Mouse (Mus musculus) heart, adult 2 months (tissue): ENCODE results near the gene Snx15. TPM values are rescaled to one million over a fixed set of nuclear protein-coding genes. Genes with fewer than 3 reads are reported as not detected.
"Not testable (repeated sequence)": the region's sequence is repeated elsewhere in the genome, so short reads cannot be mapped to it uniquely, and the experiment has no call there.

ENCODE experiments used
- DNase-seq, 2 experiments: peaks; one replicate each; pipeline ENCODE4 v3.0.0; 2021
- H3K27ac ChIP-seq: fragments of 200-600 bp; 2 replicates; pipeline ENCODE4 v1.8.1; 2022
- H3K27me3 ChIP-seq: fragments of 200-500 bp; 2 replicates; pipeline ENCODE4 v1.6.1; 2012; ENCODE audit warnings: mild to moderate bottlenecking, low read length, inconsistent platforms, mixed read lengths; ENCODE audit not compliant: control insufficient read depth, insufficient read depth
- H3K36me3 ChIP-seq: fragments of 200-500 bp; 2 replicates; pipeline ENCODE4 v1.6.1; 2012; ENCODE audit warnings: low read length, inconsistent platforms; ENCODE audit not compliant: control insufficient read depth, insufficient read depth
- H3K4me1 ChIP-seq: fragments of 200-500 bp; 2 replicates; pipeline ENCODE4 v1.6.1; 2011; ENCODE audit warnings: low read length; ENCODE audit not compliant: control insufficient read depth, insufficient read depth
- H3K4me3 ChIP-seq: fragments of 200-600 bp; 2 replicates; pipeline ENCODE4 v1.8.1; 2022
- H3K79me2 ChIP-seq: fragments of 200-500 bp; replicated peaks from 2 replicates; pipeline ENCODE4 v1.6.1; 2012; ENCODE audit warnings: mild to moderate bottlenecking, inconsistent platforms, low read length, moderate library complexity, mixed read lengths; ENCODE audit not compliant: control insufficient read depth, insufficient read depth
- H3K9ac ChIP-seq: fragments of 200-500 bp; 2 replicates; pipeline ENCODE4 v1.6.1; 2012; ENCODE audit warnings: low read depth, mild to moderate bottlenecking, control low read depth, inconsistent platforms, low read length, mixed read lengths
- CTCF ChIP-seq: fragments of 200-600 bp; IDR thresholded peaks from 2 replicates; pipeline ENCODE4 v1.8.1; 2022; ENCODE audit warnings: antibody characterized with exemption, mild to moderate bottlenecking, moderate library complexity
- EP300 ChIP-seq: fragments of 200-500 bp; IDR thresholded peaks from 2 replicates; pipeline ENCODE4 v1.6.1; 2011; ENCODE audit warnings: low read depth, low read length, control low read depth; ENCODE audit not compliant: insufficient read depth
- POLR2A ChIP-seq: fragments of 200-500 bp; IDR thresholded peaks from 2 replicates; pipeline ENCODE4 v1.6.1; 2011; ENCODE audit warnings: mild to moderate bottlenecking, low read depth, low read length, control low read depth; ENCODE audit not compliant: insufficient read depth
- WGBS: fragments of 180-500 bp; shearing (Covaris S2); methylation state at CpG from one replicate; pipeline ENCODE4 v1.1.7; 2018; 5-methylcytosine and 5-hydroxymethylcytosine counted together
- intact Hi-C: fragments of 180-260 bp; cut with DNase I; formaldehyde crosslinking; loops from one replicate; pipeline ENCODE4 v1.15.1; 2025
- polyA plus RNA-seq: library from polyadenylated mRNA; depleted of rRNA; stranded (reverse); fragments of >200 nt; gene quantifications from 2 replicates; pipeline ENCODE4 v1.2.3, GENCODE M21; 2012
- total RNA-seq, 2 experiments: library from RNA; stranded (reverse); gene quantifications; 2 replicates each; pipeline ENCODE4 v1.2.3; 2021

The Snx15 gene
- total and polyA plus RNA-seq, 3 experiments = 14.1 to 22.0 (median 16.6) TPM

- peak overlapping the region; percentile 94 for H3K4me3 ChIP-seq
- H3K9ac ChIP-seq = peak overlapping the region; percentile 90
- no peak for DNase-seq
- H3K79me2 ChIP-seq = no peaks in the 10 kb centered on the region
- 3% methylated on average over 16 of the region's 16 CpGs for WGBS
- peaks cover 1% of the 10 kb centered on the region; the same call in 1 of the 2 replicates for H3K4me1 ChIP-seq
- TF ChIP-seq CTCF = no peak
- no peak for TF ChIP-seq POLR2A
- no peak for TF ChIP-seq EP300
- intact Hi-C loops = loop anchor here (1.0 to 2.0 kb wide), 2 partner anchors 12 to 96 kb away; partner anchors contain the start of gene Snx15
- H3K36me3 ChIP-seq = no peaks in the 10 kb centered on the region
- H3K27me3 ChIP-seq = no peaks in the 10 kb centered on the region
- peak overlapping the region; percentile 97 for H3K27ac ChIP-seq
These were observed 12.2 kb upstream of the Snx15 start for GRCm38 (mm10) chr19:6140374-6140677.

DNA sequence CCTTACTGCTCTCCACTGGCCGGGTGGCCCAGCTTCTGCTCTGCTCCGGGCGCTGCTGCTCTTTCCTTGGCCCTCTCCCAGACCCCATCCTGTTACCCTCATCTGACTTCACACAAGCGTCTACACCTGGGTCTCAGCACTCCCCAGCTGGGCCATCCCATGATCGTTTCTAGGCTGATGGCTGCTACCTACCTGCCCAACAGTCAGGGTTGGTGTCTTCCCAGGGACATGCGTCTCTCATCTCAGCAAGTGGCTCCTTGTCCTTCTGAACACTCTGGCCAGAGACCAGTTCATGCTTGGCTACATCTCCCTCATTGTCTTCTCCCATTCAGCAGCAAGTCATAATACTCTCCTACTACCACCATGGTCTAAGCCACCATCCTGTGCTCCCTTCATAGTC, 11.6 kb upstream of the Snx15 start:
- no peaks in the 10 kb centered on the region for H3K79me2 ChIP-seq
- no peaks in the 10 kb centered on the region for H3K27me3 ChIP-seq
- no peak for DNase-seq
- H3K36me3 ChIP-seq = no peaks in the 10 kb centered on the region
- H3K27ac ChIP-seq = peak overlapping the region; percentile 97
- no peak for TF ChIP-seq POLR2A
- TF ChIP-seq EP300 = no peak
- TF ChIP-seq CTCF = no peak
- 91% methylated on average over 6 of the region's 6 CpGs for WGBS
- intact Hi-C loops = loop anchor here (1.0 to 2.0 kb wide), 2 partner anchors 11 to 97 kb away; partner anchors contain the start of gene Snx15
- H3K4me1 ChIP-seq = peaks cover 1% of the 10 kb centered on the region; the same call in 1 of the 2 replicates
- H3K9ac ChIP-seq = no peak overlapping the region
- H3K4me3 ChIP-seq = no peak overlapping the region

GRCm38 (mm10) chr19:6136397-6136796, 8.3 kb upstream of the Snx15 start:
- intact Hi-C loops = no loop called here
- WGBS = 80% methylated on average over 3 of the region's 3 CpGs
- Histone ChIP-seq H3K27me3 (no peaks in the 10 kb centered on the region), H3K79me2 (no peaks in the 10 kb centered on the region), H3K9ac (no peak overlapping the region), H3K4me1 (peaks cover 1% of the 10 kb centered on the region; the same call in 1 of the 2 replicates), H3K27ac (no peak overlapping the region), H3K4me3 (no peak overlapping the region), H3K36me3 (no peaks in the 10 kb centered on the region)
- no peak for DNase-seq
- no peak for TF ChIP-seq CTCF
- no peak for TF ChIP-seq EP300
- no peak for TF ChIP-seq POLR2A

- H3K27ac ChIP-seq, H3K4me1 ChIP-seq, intact Hi-C loops: not testable (repeated sequence)
These were observed 5.1 kb upstream of the Snx15 start for GRCm38 (mm10) chr19:6133197-6133596.

DNA sequence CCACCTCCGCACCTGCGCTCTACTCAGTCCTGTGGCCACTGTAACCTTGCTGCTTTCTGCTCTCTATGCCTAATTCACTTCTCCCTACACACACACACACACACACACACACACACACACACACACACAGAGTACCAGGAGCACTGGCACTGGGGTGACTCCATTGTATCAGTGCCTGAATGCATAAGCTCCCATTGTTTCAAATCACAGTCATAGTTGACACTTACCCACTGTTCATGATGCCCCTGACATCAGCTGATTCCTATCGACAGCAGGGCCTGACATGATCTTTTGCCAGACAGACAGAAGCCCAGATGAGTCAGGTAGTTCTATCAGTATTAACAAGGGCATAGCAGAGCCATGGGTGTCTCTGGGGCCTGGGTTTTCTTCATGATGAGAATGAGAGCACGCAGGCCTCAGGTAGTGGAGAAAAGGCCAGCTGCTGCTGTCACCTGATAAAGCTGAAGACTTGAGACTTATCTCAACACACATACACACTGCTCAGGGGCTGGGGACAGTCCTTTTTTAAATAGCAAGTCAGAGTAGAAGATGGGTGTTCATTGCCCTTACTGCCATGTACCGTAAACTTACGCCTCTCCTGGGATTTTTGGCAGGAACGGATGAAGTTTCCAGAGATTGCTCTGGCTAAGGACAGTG, 4.2 kb upstream of the Snx15 start:
- no peak overlapping the region for H3K9ac ChIP-seq
- intact Hi-C loops = no loop called here
- no peaks in the 10 kb centered on the region for H3K4me1 ChIP-seq
- H3K79me2 ChIP-seq = no peaks in the 10 kb centered on the region
- TF ChIP-seq POLR2A (no peak), CTCF (no peak), EP300 (no peak)
- no peaks in the 10 kb centered on the region for H3K27me3 ChIP-seq
- WGBS = 81% methylated on average over 7 of the region's 7 CpGs
- DNase-seq = no peak
- H3K27ac ChIP-seq = no peak overlapping the region
- no peaks in the 10 kb centered on the region for H3K36me3 ChIP-seq
- H3K4me3 ChIP-seq = no peak overlapping the region

More at GRCm38 (mm10) chr19:6133197-6133596, 5.1 kb upstream of the Snx15 start:
- H3K36me3 ChIP-seq, H3K79me2 ChIP-seq, H3K4me3 ChIP-seq, H3K9ac ChIP-seq, H3K27me3 ChIP-seq, DNase-seq: not testable (repeated sequence)
- 48% methylated on average over 1 of the region's 1 CpGs for WGBS

DNA sequence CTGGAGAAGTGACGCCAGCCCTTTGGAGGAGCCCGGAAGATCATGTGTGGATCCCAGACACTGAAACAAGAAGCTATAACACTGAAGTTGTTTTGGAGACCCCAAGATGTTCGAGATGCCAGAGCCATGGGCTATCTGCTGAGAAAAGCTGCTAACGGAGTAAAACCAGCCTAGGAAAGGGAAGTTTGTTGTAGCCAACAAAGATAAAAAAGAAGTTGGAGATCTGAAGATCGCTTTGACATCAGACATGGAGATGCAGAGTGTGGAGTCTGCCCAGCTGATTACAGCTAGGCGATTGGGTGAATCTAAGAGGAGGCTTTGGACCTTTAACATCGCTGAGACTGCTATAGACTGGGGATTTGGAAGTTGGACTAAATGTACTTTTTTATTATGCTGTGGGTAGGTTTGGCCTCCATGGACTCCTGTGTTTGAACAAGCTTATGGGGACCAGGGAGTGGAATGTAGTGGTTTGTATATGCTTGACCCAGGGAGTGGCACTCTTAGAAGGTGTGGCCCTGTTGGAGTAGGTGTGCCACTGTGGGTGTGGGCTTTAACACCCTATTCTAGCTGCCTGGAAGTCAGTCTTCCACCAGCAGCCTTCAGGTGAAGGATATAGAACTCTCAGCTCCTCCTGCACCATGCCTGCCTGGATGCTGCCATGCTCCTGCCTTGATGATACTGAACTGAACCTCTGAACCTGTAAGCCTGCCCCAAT, 2.5 kb upstream of the Snx15 start:
- H3K4me3 ChIP-seq, H3K4me1 ChIP-seq, intact Hi-C loops, DNase-seq, H3K9ac ChIP-seq, H3K36me3 ChIP-seq, H3K79me2 ChIP-seq, H3K27ac ChIP-seq, H3K27me3 ChIP-seq: not testable (repeated sequence)
- WGBS = 72% methylated on average over 7 of the region's 7 CpGs
